Mouse (Mus musculus) bone marrow, adult 2 months (tissue): Measurements from ENCODE around the gene Aplf. TPM values are rescaled to one million over a fixed set of nuclear protein-coding genes. Genes with fewer than 3 reads are reported as not detected.
"Not testable (repeated sequence)": the region's sequence is repeated elsewhere in the genome, so short reads cannot be mapped to it uniquely, and the experiment has no call there.

Source experiments
- H3K27ac ChIP-seq: fragments of 200-500 bp; 2 replicates; pipeline ENCODE4 v1.5.1; 2012; ENCODE audit warnings: low read depth, mild to moderate bottlenecking, control low read depth, inconsistent platforms, low read length; ENCODE audit not compliant: control insufficient read depth, poor library complexity, insufficient read depth
- H3K4me1 ChIP-seq: fragments of 200-500 bp; 2 replicates; pipeline ENCODE4 v1.6.1; 2011; ENCODE audit warnings: low read length; ENCODE audit not compliant: control insufficient read depth, insufficient read depth
- H3K4me3 ChIP-seq: fragments of 200-500 bp; replicated peaks from 2 replicates; pipeline ENCODE3; 2011; ENCODE audit warnings: mild to moderate bottlenecking, low read depth, low read length, control low read depth; ENCODE audit not compliant: control insufficient read depth
- CTCF ChIP-seq: fragments of 200-500 bp; IDR thresholded peaks from 2 replicates; pipeline ENCODE4 v1.5.1; 2011; ENCODE audit warnings: low read length, control low read depth; ENCODE audit not compliant: control insufficient read depth, insufficient read depth
- POLR2A ChIP-seq: fragments of 200-500 bp; IDR thresholded peaks from 2 replicates; pipeline ENCODE4 v1.6.1; 2011; ENCODE audit warnings: low read depth, mild to moderate bottlenecking, control low read depth, low read length, borderline replicate concordance; ENCODE audit not compliant: control insufficient read depth
- WGBS: fragments of 180-500 bp; shearing (Covaris S2); methylation state at CpG from one replicate; pipeline ENCODE4 v1.1.7; 2018; 5-methylcytosine and 5-hydroxymethylcytosine counted together
- polyA plus RNA-seq: library from polyadenylated mRNA; stranded (reverse); fragments of >200 nt; gene quantifications from 2 replicates; pipeline ENCODE4 v1.2.4, GENCODE M21; 2011; ENCODE audit warnings: low replicate concordance; ENCODE audit not compliant: missing spikeins, insufficient read depth, insufficient read length

The Aplf gene
- polyA plus RNA-seq, 1 experiment = 13.0 TPM

- Histone ChIP-seq H3K4me3 (no peak overlapping the region), H3K4me1 (no peaks in the 10 kb centered on the region; the same call in 1 of the 2 replicates), H3K27ac (no peak overlapping the region)
- 21% methylated on average over 8 of the region's 8 CpGs for WGBS
- TF ChIP-seq CTCF = no peak
- TF ChIP-seq POLR2A = no peak
These were observed 17.9 kb downstream of the Aplf start for GRCm38 (mm10) chr6:87653904-87654638.

- Histone ChIP-seq H3K4me1 (no peaks in the 10 kb centered on the region; the same call in 1 of the 2 replicates), H3K27ac (no peak overlapping the region), H3K4me3 (no peak overlapping the region)
- TF ChIP-seq CTCF = no peak
- no peak for TF ChIP-seq POLR2A
- 81% methylated on average over 3 of the region's 3 CpGs for WGBS
These were observed 18.5 kb downstream of the Aplf start for GRCm38 (mm10) chr6:87653478-87653877.

GRCm38 (mm10) chr6:87652670-87653069 lies 19.3 kb downstream of the Aplf start:
- H3K4me1 ChIP-seq = no peaks in the 10 kb centered on the region; the same call in 1 of the 2 replicates
- TF ChIP-seq POLR2A (no peak), CTCF (no peak)
- WGBS = 91% methylated on average over 9 of the region's 9 CpGs
- no peak overlapping the region for H3K27ac ChIP-seq
- no peak overlapping the region for H3K4me3 ChIP-seq

GRCm38 (mm10) chr6:87651787-87652186 lies 20.2 kb downstream of the Aplf start:
- no peak overlapping the region for H3K4me3 ChIP-seq
- WGBS = 88% methylated on average over 5 of the region's 5 CpGs
- H3K27ac ChIP-seq = no peak overlapping the region
- TF ChIP-seq POLR2A (no peak), CTCF (no peak)
- H3K4me1 ChIP-seq = no peaks in the 10 kb centered on the region; the same call in 1 of the 2 replicates

- Histone ChIP-seq H3K4me3 (no peak overlapping the region), H3K4me1 (no peaks in the 10 kb centered on the region), H3K27ac (no peak overlapping the region)
- TF ChIP-seq CTCF (no peak), POLR2A (no peak)
- 91% methylated on average over 11 of the region's 11 CpGs for WGBS
These were observed 33.8 kb downstream of the Aplf start for GRCm38 (mm10) chr6:87638134-87638660.

GRCm38 (mm10) chr6:87632176-87632575 lies 39.8 kb downstream of the Aplf start:
- no peak overlapping the region for H3K27ac ChIP-seq
- TF ChIP-seq POLR2A (no peak), CTCF (no peak)
- no peaks in the 10 kb centered on the region for H3K4me1 ChIP-seq
- H3K4me3 ChIP-seq = no peak overlapping the region
- 84% methylated on average over 4 of the region's 4 CpGs for WGBS

GRCm38 (mm10) chr6:87628936-87629335 lies 43.1 kb downstream of the Aplf start:
- not testable (repeated sequence) for H3K4me3 ChIP-seq, H3K27ac ChIP-seq, H3K4me1 ChIP-seq
- 83% methylated on average over 15 of the region's 15 CpGs for WGBS

GRCm38 (mm10) chr6:87623151-87623550 lies 48.8 kb downstream of the Aplf start:
- Histone ChIP-seq H3K4me1 (no peaks in the 10 kb centered on the region), H3K27ac (no peak overlapping the region), H3K4me3 (no peak overlapping the region)
- TF ChIP-seq POLR2A (no peak), CTCF (no peak)
- WGBS = 90% methylated on average over 3 of the region's 3 CpGs
